Mouse (Mus musculus) left cerebral cortex, postnatal 25 days (tissue): Measurements from ENCODE around the gene Poc1b. TPM values are rescaled to one million over a fixed set of nuclear protein-coding genes. Genes with fewer than 3 reads are reported as not detected.
A peak's percentile ranks its signal among the peaks of the same experiment; 100 is the strongest.

Experiments used
- DNase-seq, 2 experiments: peaks; one replicate each; pipeline ENCODE4 v3.0.0; 2022; ENCODE audit warnings: low spot score in 2 of 2, mixed read lengths in 1 of 2
- intact Hi-C: fragments of 180-260 bp; cut with DNase I; formaldehyde crosslinking; loops from one replicate; pipeline ENCODE4 v1.15.1; 2025
- total RNA-seq, 2 experiments: library from RNA; stranded (reverse); gene quantifications; 2 replicates each; pipeline ENCODE4 v1.2.3; 2021

Gene Poc1b
- total RNA-seq, 2 experiments from 2014 or later: 7.8 to 8.3 TPM

DNA sequence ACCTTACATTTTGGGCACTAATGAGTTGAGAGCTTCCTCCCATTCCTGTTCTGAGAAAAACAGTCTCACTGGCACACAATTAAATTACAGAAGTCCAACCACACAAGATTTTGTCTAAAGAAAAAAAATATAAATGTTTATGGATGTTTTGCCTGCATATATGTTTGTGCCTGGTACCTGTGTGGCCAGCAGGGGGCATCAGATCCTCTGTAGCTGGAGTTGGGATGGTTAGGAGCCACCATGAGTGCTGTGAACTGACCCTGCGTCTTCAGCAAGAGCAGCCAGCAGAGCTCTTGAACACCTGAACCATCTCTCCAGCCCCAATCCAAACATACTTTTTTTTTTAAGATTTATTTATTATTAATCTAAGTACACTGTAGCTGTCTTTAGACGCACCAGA, 71.3 kb downstream of the Poc1b start:
- intact Hi-C loops: no loop called here
- DNase-seq: no peak

DNA sequence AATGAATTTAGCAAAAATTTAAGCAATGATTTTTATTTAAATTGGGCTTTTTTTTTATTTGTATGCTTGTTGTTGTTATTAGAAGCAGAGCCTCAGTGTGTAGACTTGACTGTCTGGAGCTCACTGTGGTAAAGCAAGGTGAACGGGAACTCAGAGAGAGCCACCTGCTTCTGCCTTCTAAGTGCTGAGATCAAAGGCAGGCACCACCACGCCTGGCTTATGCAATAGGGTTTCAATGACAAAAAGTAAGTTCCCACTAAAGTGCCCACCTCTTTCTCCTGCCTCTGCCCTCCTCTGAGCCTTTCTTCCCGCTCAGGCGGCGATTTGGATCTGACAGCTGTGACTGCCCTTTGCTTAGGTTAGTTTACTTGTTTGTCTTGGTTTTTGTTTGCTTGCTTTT, 72.3 kb downstream of the Poc1b start:
- intact Hi-C loops: no loop called here
- no peak for DNase-seq

DNA sequence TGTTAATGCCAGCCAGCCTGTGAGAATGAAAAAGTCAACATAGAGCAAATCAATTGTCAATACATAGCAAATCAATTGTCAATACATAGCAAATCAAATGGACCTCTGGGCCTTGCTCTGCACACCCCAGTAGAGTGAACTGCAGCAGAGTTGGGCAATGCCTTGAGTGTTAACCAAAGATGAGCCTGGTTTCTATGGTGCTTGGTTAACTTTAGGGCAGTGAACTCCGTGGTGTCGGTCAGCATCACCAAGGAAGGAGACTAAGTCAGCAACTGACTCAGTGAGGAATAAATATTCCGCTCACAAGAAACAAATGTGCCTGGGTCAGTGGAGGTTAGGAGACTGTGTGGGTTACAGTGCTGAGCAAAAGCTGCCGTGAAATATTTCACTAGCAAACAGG, 72.7 kb downstream of the Poc1b start:
- no peak for DNase-seq
- intact Hi-C loops: no loop called here

DNA sequence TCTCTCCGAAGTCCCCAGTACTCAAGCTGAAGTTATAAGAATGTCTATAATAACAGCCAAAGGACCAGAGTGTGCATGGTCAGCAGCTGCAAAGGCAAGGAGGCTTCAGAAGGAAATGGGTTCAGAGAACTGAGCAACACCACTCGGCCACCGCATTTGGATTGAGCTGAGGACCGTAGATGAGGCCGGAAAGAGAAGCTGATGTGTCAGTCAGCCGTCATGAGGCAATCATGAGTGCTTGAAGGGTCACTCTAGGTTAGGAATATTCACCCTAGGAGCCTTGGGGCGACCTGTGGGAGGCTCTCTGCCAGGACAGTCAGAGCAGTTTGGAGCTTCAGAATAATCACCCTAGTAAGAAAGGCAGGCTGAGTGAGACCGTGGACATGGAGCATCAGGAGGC, 74.7 kb downstream of the Poc1b start:
- intact Hi-C loops: no loop called here
- DNase-seq: no peak

DNA sequence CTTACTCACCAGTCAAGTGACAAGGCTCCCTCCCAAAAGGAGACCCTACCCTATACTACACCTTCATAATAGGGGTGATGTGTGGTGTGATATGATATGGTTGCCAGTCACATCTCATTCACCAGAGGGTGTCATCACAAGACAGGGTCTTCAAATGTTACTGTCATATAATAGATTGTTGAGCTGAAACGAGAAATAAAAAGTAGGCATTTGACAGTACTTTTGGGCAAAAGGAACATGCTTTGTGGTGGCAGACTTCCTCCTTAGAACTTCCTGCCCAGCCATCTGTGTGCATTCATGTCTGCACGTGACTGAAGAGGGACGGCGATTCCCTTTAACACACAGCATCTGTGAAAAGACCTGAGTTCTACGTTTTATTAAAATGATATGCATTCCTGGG, 75.3 kb downstream of the Poc1b start:
- intact Hi-C loops: no loop called here

DNA sequence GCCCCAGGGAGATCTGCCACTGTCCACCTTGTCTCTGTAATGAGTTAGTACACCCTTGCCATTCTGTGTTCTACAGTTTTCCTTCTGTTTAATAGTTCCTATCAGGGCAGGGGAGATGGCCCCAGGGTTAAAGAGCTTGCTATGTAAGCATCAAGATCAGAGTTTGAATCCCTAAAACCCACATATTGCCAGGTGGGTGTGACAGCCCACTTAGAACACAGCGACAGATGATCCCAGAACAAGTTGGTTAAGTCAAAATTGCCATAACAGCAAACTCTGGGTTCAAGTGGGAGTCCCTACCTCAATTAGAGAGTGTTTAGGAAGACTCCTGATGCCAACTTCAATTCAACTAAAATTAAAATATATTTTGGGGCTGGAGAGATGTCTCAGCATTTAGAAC, 81.3 kb downstream of the Poc1b start:
- intact Hi-C loops: loop anchor here (5.0 kb wide), 1 partner anchor 34 kb away; no protein-coding TSS in a partner anchor
- DNase-seq: no peak

More for the DNA sequence above, 75.3 kb downstream of the Poc1b start:
- DNase-seq: no peak

DNA sequence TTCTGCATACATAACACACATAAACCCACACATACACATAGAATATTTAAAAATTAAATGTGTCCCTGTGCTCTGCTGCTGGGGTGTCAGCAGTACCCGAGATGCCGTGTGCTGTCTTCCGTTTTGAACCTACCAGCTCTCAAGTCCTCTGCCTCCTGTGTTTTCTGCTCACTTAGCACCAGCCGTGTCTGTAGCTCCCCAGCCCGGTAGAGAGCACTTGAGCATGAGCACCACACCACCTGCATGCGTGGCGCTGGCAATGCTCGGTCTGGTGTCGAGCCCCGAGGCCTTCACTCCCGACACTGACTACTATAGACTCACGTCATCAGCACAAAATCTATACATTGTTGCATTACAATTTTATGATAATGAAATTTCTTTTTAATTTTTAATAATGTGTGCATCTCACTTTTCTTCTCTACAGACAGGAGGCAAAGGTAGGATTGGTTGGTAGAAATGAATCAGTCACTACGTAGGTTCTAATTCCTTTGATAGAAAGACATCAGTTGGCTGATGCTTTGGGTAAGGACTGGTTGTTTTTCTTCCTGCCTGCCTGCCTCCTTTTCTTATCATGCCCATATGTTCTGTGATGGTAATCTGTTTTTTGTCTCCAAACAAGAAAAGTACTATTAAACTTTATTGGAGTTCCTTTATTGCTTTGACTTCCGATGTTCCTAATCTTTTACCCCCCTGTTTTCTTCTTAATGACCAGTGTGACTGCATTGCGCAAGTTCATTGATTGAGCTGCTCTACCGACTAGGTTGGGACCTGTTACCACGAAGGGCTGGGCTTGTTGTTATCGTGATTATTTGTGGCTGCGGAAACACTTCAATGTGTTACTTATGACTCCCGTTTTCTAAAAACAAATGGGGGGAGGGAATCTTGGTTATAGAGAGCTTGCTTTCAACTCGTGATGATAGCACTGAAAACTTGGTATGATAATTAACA, 82.1 kb downstream of the Poc1b start:
- intact Hi-C loops: loop anchor here (5.0 kb wide), 1 partner anchor 33 kb away; no protein-coding TSS in a partner anchor
- no peak for DNase-seq

DNA sequence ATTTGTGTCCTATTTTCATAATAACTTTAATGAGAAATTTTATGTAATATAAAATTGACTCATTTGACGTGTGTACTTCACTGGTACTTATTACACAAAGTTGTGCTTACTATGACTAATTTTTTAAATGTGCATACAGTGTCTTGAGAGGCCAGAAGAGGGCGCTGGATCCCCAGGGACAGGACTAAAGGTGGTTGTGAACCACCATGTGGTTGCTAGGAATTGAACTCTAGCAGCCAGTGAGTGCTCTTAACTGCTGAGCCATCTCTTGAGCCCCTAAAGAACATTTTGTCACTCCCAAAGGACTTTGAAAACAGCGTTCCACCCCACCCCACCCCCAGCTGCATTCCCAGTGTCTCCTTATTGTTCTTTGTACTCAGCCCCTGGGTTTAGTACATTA, 84.0 kb downstream of the Poc1b start:
- intact Hi-C loops: no loop called here
- no peak for DNase-seq

DNA sequence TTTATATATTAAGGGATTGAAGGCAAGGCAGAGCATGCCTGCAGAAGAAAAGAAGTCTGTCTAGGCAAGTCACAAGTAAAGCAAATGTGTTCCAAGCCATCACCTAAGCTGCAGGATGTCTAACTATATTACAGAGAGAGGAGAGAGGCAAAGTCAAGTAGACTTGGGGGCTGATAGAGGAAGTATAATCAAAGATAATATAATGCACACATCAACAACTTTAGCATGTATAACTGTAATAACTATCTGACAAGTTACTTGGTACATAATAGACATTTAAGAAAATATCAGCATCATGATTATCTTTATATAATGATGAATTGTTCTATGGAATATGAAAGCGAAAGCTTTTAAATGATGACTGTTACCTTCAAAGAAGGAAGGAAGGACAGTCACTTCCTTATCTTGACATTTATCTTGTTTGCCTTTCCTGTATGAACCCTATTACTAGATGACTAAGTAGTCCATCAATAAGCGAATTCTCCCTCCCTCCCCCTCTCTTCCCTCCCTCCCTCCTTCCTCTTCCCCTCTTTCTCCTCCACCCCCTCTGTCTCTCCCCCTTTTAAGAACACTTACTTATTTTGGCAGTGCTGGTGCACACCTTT, 87.7 kb downstream of the Poc1b start:
- DNase-seq: no peak
- intact Hi-C loops: no loop called here

DNA sequence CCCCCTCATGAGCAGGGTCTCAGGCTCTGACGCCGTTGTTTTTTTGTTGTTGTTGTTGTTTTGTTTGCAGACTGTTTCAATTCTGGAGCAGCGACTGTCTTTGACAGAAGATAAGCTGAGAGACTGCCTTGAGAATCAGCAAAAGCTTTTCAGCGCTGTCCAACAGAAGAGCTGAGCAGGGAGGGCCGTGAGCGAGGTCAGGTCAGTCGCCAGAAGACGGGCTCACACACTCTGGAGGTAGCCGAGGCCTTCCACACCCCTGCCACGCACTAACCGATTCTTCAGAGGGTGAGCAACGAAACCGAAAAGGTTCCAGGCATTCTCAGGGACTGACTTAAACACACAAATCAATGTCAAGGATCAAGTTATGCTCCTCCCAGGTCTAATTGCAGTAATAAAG, 89.7 kb downstream of the Poc1b start:
- DNase-seq: no peak
- intact Hi-C loops: no loop called here

DNA sequence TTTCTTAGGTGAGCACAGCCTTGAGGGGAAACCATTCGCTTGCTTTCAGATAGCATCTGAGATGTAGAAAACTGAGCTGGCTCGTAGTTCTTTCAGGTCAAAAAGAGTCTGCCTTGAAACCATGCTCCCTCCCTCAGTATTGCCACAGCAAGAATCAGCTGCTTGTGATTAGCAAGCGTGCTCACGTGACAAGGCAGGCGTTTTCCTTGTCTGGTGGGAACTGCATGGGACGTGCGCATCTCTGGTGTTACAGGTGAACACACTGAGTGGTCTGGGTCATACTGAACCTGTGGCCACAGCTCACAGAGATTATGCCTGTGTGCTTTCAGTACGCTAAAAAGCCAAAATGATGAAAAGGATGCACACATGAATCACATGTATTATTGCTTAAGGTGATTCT, 90.3 kb downstream of the Poc1b start:
- intact Hi-C loops: no loop called here
- no peak for DNase-seq

DNA sequence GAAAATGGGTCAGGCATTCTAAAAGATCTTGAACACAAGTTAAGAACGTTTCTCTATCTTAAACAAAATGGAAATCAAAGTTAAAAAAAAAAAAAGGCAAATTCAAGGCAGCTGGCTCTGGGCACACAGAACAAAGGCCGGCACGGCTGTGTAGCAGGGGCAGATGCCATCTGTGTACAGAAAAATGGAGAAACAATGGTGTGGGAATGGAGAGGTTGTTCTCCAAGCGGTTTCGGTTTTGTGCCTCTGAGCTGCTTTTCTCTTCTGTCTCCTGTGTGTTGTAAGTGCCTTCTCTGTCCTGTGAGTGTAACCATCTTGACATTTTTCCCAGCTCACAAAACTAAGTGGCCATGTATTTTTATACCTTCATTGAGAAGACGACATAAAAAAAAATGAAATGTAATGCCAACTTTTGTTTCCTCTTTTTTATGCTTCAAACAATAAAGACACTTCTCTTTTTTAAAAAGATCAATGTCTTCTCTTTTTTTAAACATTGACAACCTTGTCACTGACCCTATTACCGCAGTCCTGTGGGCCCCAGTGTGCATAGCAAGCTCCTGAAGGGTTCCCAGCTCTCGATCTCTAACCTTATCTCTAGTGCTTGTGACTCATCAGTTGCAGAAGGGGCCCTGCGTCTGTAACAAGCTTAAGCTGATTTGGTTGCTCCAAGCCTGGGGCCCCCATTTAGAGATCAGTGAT, 90.9 kb downstream of the Poc1b start:
- intact Hi-C loops: no loop called here
- DNase-seq: no peak

DNA sequence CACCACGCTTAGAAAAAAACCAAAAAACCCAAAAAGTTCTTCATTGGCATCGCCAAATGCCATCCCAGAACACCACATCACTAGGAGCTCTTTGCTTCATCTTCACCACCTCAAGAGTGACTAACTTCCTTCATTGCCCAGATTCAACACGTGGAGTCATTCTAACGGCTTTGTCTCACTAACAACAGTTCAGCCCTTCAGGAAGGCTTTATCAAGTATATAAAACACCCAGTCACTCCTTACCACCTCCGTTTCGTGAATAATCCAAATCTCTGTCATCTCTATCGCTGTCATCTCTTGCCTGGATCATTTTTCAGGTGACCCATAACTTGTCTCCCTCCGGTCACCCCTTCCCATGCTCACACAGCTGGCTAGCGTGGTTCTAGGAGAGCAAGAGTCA, 92.1 kb downstream of the Poc1b start:
- intact Hi-C loops: no loop called here
- DNase-seq: no peak

DNA sequence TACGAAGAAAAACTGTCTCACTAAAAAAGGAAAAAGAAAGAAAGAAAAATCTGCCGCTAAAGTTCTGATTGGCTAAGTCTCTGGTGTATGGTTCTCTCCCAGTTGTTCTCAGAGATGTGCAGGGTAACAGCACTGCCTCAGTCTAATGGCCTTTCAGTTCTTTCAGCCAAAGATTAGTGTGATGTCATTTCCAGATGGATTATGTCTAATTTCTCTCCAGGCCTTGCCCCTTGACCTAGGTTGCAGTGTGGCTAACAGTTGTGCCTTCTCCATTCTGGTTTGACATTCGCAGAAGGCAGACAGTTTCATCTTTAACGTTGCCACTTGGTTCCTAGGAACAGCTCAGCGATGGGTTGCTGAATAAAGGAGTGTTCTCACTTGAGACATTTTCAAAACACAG, 94.1 kb downstream of the Poc1b start:
- intact Hi-C loops: no loop called here
- DNase-seq: no peak

DNA sequence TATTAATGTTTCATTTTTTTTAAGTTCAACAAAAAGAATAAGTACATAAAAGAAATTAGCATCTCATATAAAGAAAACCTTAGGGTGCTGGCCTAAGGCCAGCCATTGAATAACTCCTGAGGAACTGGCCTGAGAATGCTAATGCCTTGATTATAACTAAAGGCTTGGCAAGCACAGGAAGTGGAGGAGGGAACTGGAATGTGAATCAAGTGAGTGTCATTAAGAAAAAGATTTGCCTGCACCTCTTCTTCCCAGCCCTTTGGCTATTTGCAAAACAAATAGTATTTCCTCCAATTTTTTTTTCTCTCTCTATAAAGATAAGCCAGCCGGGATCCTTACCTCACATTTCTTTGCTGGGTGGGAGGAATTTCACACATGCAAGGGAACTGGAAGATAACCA, 95.0 kb downstream of the Poc1b start:
- intact Hi-C loops: no loop called here
- peak in 1 of 2 experiments; percentile 21 for DNase-seq

DNA sequence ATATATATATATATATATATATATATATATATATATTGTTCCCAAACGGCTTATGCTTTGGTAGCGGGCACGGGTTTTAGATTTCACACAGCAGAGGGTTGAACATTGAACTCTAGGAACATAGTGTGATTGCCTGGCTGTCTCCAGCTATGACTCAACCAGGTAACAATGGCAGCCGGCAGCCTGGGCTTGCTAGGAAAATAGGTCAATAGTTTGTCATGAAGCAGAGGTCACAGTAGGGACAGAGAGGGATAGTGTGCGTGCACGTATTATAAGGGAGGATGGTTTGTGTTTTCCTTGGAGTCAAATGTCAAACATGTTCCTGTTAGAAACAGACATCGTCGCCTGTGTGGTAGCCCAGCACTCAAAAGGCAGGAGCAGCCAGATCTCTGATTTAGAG, 95.5 kb downstream of the Poc1b start:
- intact Hi-C loops: no loop called here
- no peak for DNase-seq

DNA sequence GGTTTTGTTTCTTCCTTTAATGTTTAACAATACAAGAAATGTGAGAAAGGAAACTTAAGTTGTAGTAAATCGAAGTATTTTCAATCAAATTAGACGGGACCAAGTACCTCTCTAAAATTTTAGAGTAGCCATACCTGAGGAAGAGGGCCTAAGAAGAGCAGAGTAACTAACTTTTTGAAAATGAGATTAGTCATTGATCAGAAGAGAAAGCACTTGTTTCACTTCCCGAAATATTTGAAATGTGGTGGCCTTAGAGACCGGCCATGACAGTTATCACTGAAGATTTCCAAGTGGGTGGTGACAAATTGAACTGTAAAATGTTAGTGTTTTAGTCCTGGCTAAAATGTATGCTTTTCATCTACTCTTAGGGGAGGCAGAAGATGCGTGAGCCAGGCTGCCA, 96.3 kb downstream of the Poc1b start:
- intact Hi-C loops: no loop called here
- DNase-seq: no peak

DNA sequence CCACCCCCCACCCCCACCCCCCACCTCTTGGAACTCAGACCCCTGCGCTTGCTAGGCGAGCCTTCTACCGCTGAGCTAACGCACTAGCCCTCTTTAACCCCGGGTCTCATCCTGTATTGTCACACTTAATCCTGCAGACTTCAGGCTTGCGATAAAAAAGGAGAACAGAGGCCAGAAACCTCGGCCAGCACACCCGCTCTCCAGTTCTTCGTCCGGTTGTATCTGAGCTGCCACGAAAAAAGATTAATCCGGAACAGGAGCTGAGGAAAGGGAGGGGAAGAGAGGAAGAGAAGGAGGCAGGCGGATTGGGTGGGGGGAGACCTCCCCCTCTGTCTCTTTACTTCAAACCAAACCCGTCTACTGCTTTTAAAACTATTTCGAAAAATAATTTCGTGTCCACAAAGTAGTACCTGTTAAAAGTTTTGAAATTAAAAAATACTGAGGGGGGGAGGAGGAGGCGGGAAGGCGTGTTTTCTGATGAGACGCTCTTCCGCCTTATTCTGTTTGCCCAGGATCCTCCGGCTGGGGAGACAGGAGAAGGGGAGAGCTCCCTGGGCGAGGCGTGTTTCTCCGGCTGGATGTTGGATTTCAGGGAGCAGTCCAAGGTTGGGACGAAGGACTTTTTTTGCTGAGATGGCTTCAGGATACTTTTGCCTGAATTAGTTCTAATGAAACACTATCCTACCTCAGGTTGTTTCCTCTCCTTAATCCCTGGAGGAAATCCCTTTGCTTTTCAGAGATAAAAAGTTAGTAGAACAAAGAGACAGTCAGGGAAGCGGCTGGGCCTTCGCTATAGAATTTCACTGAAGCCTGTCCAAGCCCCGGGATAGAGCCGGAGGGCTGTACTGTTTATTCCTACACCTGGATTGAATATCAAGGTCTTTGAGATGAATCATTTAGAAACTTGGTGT, 97.0 kb downstream of the Poc1b start:
- intact Hi-C loops: no loop called here
- no peak for DNase-seq

DNA sequence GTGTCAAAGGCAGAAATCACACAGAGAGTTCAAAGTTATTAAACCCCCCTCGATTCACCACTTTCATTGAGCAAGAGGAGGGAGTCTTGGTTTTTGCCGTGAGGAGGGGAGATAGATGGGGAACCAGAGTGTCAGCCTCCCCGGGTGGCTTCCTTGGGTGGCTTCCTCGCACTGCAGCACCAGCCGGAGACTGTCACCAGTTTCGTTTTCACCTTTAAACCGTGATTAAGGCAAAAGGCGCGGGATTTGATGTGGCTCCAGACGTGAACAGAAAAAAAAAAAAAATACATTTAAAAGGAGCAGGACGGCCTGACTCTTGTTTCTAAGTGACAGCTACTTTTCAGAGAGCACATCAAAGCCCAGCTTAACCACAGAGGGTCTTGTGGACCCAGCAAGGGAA, 97.7 kb downstream of the Poc1b start:
- DNase-seq: no peak
- intact Hi-C loops: no loop called here

DNA sequence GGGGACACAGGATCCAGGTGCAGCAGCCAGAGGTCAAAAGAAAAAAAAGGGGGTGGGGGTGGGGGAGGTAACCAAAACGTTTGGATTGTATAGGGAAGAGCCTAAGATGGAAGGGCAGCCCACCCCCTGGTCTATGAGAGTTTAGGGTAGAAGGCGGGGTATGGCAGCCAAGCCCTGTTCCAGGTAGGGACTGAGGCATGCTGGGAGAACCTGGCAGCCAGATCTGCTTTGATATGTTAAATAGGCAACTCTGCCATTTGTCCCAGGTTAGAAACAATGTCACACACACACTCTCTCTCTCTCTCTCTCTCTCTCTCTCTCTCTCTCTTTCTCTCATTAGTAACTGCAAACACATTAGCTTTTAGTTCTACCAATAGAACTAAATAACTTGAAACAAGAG, 100.3 kb downstream of the Poc1b start:
- no peak for DNase-seq
- intact Hi-C loops: no loop called here
